Mouse (Mus musculus) forelimb bud, embryonic 11.5 days (tissue): ENCODE measurements around the gene Zxdb.
"Not testable (repeated sequence)": the region's sequence is repeated elsewhere in the genome, so short reads cannot be mapped to it uniquely, and the experiment has no call there.

Source experiments
- DNase-seq: peaks from one replicate; pipeline ENCODE4 v3.0.0-alpha.2; 2012; ENCODE audit warnings: low read depth, low spot score

Zxdb gene

GRCm38 (mm10) chrX:94724192-94724971, at the start of gene Zxdb:
Gene Zxdb (plus strand): TSS chrX:94724569.
- DNase-seq = not testable (repeated sequence)

DNA sequence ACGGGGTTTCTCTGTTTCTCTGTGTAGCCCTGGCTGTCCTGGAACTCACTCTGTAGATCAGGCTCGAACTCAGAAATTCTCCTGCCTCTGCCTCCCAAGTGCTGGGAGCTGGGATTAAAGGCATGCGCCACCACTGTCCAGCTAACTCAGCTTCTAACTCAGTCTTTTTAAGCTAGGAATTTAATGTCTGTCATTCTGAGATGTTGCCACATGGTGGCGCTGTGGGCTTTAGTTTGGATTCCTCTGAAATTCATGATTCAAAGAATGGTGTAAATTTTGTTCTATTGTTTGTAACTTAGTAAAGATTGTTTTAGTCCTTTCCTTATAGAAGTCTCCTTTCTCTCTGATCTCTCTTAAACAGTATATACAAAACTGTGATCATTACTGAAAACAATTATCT, 49.4 kb upstream of the Zxdb start:
- peak; percentile 46 for DNase-seq

DNA sequence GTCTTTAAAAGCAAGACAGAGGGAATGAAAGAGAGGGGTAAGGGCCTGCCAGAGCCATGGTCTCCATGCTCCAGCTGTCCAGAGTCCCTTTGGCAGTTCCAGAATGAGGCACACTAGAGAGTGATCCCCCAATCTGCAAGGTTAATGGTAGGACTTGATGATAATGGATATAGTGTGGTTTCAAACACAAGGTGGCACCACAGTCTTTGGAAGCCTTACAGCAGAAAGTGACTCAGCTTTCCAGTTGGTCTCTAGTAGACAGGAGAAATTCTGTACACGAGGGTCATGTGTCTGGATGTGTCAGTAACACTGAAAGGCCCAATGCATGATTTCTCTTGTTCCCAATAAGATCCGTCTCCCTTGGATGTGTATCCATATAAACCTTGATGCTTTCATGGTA, 42.8 kb upstream of the Zxdb start:
- DNase-seq = not testable (repeated sequence)

DNA sequence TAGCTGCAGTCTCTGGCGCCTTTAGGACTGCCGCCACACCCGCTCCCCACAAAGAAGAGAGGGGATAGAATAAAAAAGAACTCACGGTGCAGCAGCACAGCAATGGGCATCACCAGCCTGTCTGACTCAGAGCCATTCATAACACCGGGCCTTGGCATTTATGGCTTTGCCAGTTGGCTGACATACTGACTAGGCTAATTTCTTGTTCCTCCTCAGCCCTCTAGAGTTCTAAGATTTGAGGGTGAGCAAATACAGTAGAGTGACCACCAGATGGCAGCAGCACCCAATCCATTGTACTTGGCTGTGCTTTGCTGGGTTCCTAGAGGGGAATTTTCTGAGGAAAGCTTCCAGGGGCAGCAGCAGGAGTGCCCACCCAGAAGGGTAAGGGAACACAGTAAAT, 34.8 kb upstream of the Zxdb start:
- DNase-seq = not testable (repeated sequence)

- DNase-seq = not testable (repeated sequence)
Observed at GRCm38 (mm10) chrX:94706676-94707075, 17.7 kb upstream of the Zxdb start.

DNA sequence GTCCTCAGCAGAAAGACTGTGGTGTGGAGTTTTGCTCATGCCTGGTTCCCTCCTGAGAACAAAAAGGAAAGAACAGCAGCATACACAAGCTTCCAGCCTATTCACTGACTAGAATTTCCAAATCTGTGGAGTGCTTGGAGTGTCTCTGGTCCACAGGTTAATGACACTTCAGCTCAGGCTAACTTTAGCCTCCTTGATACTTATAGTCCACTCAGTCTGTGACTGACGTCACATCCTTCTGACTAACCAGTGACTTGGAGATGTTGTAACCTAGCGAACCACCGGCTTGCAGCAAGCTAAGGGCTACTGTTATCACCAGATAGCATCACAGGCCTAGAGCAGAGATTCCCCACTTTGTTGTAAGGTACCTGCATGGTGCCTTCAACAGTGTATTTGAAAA, 14.6 kb upstream of the Zxdb start:
- not testable (repeated sequence) for DNase-seq

DNA sequence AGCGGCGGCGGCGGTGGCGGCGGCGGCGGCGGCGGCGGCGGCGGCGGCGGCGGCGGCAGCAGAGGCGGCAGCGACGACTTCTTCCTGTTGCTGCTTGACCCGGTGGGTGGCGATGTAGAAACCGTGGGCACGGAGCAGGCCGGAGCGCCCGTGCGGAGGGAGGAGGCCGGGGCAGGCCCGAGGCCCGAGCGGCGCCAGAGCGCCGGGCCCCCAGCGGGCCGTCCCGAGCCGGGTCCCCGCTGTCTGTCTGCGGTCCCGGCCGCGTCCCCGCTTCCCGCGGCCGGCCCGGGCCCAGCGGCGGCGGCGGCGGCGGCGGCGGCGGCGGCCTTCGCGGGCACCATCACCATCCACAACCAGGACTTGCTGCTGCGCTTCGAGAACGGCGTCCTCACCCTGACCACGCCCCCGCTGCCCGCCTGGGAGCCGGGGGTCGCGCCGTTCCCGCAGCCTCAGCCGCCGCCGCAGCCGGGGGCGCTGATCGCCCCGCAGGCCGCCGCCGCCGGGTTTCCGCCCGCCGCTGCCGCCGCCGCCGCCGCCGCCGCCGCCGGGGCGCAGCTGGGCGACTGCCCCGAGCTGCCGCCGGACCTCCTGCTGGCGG, 702 bp downstream of the Zxdb start:
- not testable (repeated sequence) for DNase-seq

GRCm38 (mm10) chrX:94725627-94726083, 1.3 kb downstream of the Zxdb start:
- not testable (repeated sequence) for DNase-seq

DNA sequence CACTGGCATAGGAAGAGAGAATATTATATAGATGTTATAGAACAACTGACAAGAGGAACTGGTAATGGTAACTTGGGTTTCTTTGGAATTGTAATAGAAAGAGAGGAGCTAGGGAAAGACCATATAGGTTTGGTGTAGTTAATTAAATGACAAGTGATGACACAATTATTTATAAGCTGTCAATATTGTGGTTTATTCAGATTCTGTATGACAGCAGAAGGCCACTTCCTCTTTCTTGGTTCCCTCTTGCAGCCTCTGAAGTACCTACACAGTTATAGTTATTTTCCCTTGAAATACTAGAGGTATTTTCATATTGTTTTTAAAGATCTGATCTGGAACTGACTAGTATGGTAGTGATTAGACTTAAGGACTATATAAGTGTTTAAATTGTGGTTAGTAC, 7.2 kb downstream of the Zxdb start:
- DNase-seq = no peak

DNA sequence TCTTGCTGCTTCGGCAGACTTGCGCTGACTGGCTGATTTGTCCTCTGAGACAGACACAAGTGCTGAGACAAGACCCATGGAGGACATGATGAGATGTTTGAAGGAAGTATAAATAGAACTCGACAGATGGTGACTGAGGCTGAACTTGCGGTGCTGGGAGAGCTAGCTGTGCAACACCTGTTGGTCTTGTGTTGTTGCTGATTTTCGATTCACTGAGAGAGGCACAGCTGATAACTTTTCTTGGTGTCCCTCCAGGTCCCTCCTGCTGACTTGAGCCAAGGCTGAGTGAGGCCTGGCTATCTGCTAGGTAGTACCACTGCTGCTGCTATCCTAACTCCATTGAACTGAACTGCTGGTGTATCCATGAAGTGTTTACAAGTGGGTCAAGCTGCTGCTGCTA, 29.4 kb downstream of the Zxdb start:
- no peak for DNase-seq

GRCm38 (mm10) chrX:94759959-94760358, 35.6 kb downstream of the Zxdb start:
- no peak for DNase-seq

- no peak for DNase-seq
Observed at GRCm38 (mm10) chrX:94773876-94774275, 49.5 kb downstream of the Zxdb start.
